7 mouse cellular contexts compared by ENCODE assay signal in the genomic region with DNA sequence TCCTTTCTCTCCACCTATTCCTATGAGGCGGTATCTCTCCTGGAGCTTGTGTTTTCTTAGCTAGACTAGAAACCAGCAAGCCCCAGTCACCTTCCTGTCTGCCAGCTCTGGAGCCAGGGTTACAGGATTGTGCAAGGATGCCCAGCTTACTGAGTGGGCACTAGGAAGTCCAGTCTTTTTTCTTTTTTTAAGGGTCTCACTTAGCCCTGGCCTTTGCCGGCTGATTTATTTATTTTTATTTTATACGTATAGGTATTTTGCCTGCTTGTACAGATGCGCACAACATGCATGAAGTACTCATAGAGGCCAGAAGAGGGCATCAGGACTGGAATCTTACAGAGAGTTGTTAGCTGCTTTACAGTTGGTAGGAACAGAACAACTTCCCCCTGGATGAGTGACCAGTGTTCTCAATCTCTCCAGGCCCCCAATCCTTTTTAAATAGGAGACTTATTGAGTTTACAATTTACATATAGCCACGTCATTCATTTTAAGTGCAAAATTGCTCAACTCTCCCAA. TPM values are rescaled to one million over a fixed set of nuclear protein-coding genes. Genes with fewer than 3 reads are reported as not detected.
DNase-seq lines count a peak whose midpoint lies in the region; ATAC-seq and TF ChIP-seq lines count a peak whose summit lies in the region.

No protein-coding gene starts in this region.

- TF ChIP-seq CTCF in lung, postnatal 0 days (IDR thresholded peaks at IDR 0.05): peak; percentile 76

- peak; percentile 62 for DNase-seq in layer of hippocampus, adult 9-11 months
- DNase-seq in layer of hippocampus, adult 9-10 months (ENCODE audit: low spot score): no peak
- DNase-seq in NIH3T3 (ENCODE audit: low read depth): peak; percentile 85
- DNase-seq in lung, postnatal 0 days (ENCODE audit: low spot score): peak; percentile 74
- peak; percentile 62 for DNase-seq in thymus, postnatal 14 days

- H3K9me3 ChIP-seq in embryonic facial prominence, embryonic 12.5 days: no peaks in the 10 kb centered on the region
- no peaks in the 10 kb centered on the region for H3K9me3 ChIP-seq in kidney, embryonic 15.5 days (replicated peaks)
- no peaks in the 10 kb centered on the region for H3K9me3 ChIP-seq in lung, postnatal 0 days (ENCODE audit: low read length)

- H3K36me3 ChIP-seq in embryonic facial prominence, embryonic 12.5 days: peaks cover 21% of the 10 kb centered on the region
- peaks cover 20% of the 10 kb centered on the region for H3K36me3 ChIP-seq in kidney, embryonic 15.5 days
- no peaks in the 10 kb centered on the region for H3K36me3 ChIP-seq in lung, postnatal 0 days (ENCODE audit: insufficient read depth, low read length)

- H3K4me2 ChIP-seq in embryonic facial prominence, embryonic 12.5 days (replicated peaks): peak overlapping the region; percentile 52; the same call in 1 of the 2 replicates
- H3K4me2 ChIP-seq in kidney, embryonic 15.5 days: peak overlapping the region; percentile 75; the same call in 1 of the 2 replicates
- no peak overlapping the region for H3K4me2 ChIP-seq in lung, postnatal 0 days (replicated peaks; ENCODE audit: low read depth, low read length)

- H3K27ac ChIP-seq in embryonic facial prominence, embryonic 12.5 days: peak overlapping the region; percentile 98; the same call in 1 of the 2 replicates
- no peak overlapping the region for H3K27ac ChIP-seq in kidney, embryonic 15.5 days
- H3K27ac ChIP-seq in lung, postnatal 0 days (ENCODE audit: low read length): no peak overlapping the region

- H3K4me3 ChIP-seq in embryonic facial prominence, embryonic 12.5 days: no peak overlapping the region
- no peak overlapping the region for H3K4me3 ChIP-seq in kidney, embryonic 15.5 days (replicated peaks)
- H3K4me3 ChIP-seq in lung, postnatal 0 days (ENCODE audit: low read depth, low read length): no peak overlapping the region

- ATAC-seq in embryonic facial prominence, embryonic 12.5 days (ENCODE audit: insufficient number of reproducible peaks, insufficient read depth, low FRiP score, low TSS enrichment): no peak
- ATAC-seq in kidney, embryonic 15.5 days (replicated peaks; ENCODE audit: low FRiP score): no peak
- ATAC-seq in lung, postnatal 0 days: no peak

- TF ChIP-seq EP300 in lung, postnatal 0 days (IDR thresholded peaks at IDR 0.05): no peak

- no peak overlapping the region for H3K9ac ChIP-seq in embryonic facial prominence, embryonic 12.5 days
- H3K9ac ChIP-seq in kidney, embryonic 15.5 days: no peak overlapping the region
- H3K9ac ChIP-seq in lung, postnatal 0 days (replicated peaks; ENCODE audit: low read depth): no peak overlapping the region

- peaks cover 38% of the 10 kb centered on the region for H3K4me1 ChIP-seq in embryonic facial prominence, embryonic 12.5 days
- H3K4me1 ChIP-seq in kidney, embryonic 15.5 days: peaks cover 51% of the 10 kb centered on the region
- peaks cover 9% of the 10 kb centered on the region for H3K4me1 ChIP-seq in lung, postnatal 0 days (ENCODE audit: insufficient read depth, low read depth, low read length)

- WGBS in embryonic facial prominence, embryonic 12.5 days: 10% methylated on average over 5 of the region's 5 CpGs
- 13% methylated on average over 5 of the region's 5 CpGs for WGBS in kidney, embryonic 15.5 days
- 7% methylated on average over 5 of the region's 5 CpGs for WGBS in lung, postnatal 0 days

- H3K27me3 ChIP-seq in embryonic facial prominence, embryonic 12.5 days: no peaks in the 10 kb centered on the region
- H3K27me3 ChIP-seq in kidney, embryonic 15.5 days: no peaks in the 10 kb centered on the region
- H3K27me3 ChIP-seq in lung, postnatal 0 days (replicated peaks; ENCODE audit: insufficient read depth, low read length): no peaks in the 10 kb centered on the region

RNA-seq across cellular contexts. Expression of a gene that starts 3.7 kb away (rescaled TPM):
- polyA plus RNA-seq in embryonic facial prominence, embryonic 12.5 days (2016; fragmentation: Nextera tagmentation; extraction: Ambion mirVana): 205 and 210 TPM in 2 replicates
- 171 and 175 TPM in 2 replicates for polyA plus RNA-seq in kidney, embryonic 15.5 days (2015; fragmentation: Nextera tagmentation; extraction: Ambion mirVana)
- 49.1 and 57.1 TPM in 2 replicates for polyA plus RNA-seq in lung, postnatal 0 days (2015; fragmentation: Nextera tagmentation; extraction: Ambion mirVana)

RNA-seq across cellular contexts. Expression of a gene that starts 10.3 kb away (rescaled TPM):
- polyA plus RNA-seq in embryonic facial prominence, embryonic 12.5 days (2016; fragmentation: Nextera tagmentation; extraction: Ambion mirVana): 12.5 and 14.3 TPM in 2 replicates
- polyA plus RNA-seq in kidney, embryonic 15.5 days (2015; fragmentation: Nextera tagmentation; extraction: Ambion mirVana): 8.4 and 12.4 TPM in 2 replicates
- polyA plus RNA-seq in lung, postnatal 0 days (2015; fragmentation: Nextera tagmentation; extraction: Ambion mirVana): 5.2 and 5.8 TPM in 2 replicates

RNA-seq across cellular contexts. Expression of a gene that starts 17.4 kb away (rescaled TPM):
- 81.1 and 86.4 TPM in 2 replicates for polyA plus RNA-seq in embryonic facial prominence, embryonic 12.5 days (2016; fragmentation: Nextera tagmentation; extraction: Ambion mirVana)
- polyA plus RNA-seq in kidney, embryonic 15.5 days (2015; fragmentation: Nextera tagmentation; extraction: Ambion mirVana): 78.5 and 81.9 TPM in 2 replicates
- 37.4 and 48.8 TPM in 2 replicates for polyA plus RNA-seq in lung, postnatal 0 days (2015; fragmentation: Nextera tagmentation; extraction: Ambion mirVana)

RNA-seq across cellular contexts. Expression of a gene that starts 30.8 kb away (rescaled TPM):
- 28.7 and 29.5 TPM in 2 replicates for polyA plus RNA-seq in embryonic facial prominence, embryonic 12.5 days (2016; fragmentation: Nextera tagmentation; extraction: Ambion mirVana)
- polyA plus RNA-seq in kidney, embryonic 15.5 days (2015; fragmentation: Nextera tagmentation; extraction: Ambion mirVana): 29.6 and 33.7 TPM in 2 replicates
- polyA plus RNA-seq in lung, postnatal 0 days (2015; fragmentation: Nextera tagmentation; extraction: Ambion mirVana): 59.6 and 62.9 TPM in 2 replicates

RNA-seq across cellular contexts. Expression of a gene that starts 54.2 kb away (rescaled TPM):
- 2.9 and 3.6 TPM in 2 replicates for polyA plus RNA-seq in embryonic facial prominence, embryonic 12.5 days (2016; fragmentation: Nextera tagmentation; extraction: Ambion mirVana)
- 0.62 and 0.69 TPM in 2 replicates for polyA plus RNA-seq in kidney, embryonic 15.5 days (2015; fragmentation: Nextera tagmentation; extraction: Ambion mirVana)
- polyA plus RNA-seq in lung, postnatal 0 days (2015; fragmentation: Nextera tagmentation; extraction: Ambion mirVana): 0.10 and 0.14 TPM in 2 replicates
